Mouse (Mus musculus) megakaryocyte, adult 5-6 weeks (primary cell): ENCODE measurements around the gene Bbx. TPM values are rescaled to one million over a fixed set of nuclear protein-coding genes. Genes with fewer than 3 reads are reported as not detected.

Experiments used
- ATAC-seq: 2 replicates; pipeline ENCODE4 v1.8.0; 2016; ENCODE audit warnings: mild to moderate bottlenecking, inconsistent platforms; ENCODE audit not compliant: poor library complexity, severe bottlenecking
- total RNA-seq, 2 experiments: library from RNA; stranded (forward) in 1 of 2; stranded (reverse) in 1 of 2; fragments of 153-499, 151-499 nt in 1 of 2; fragments of 221-1000, 200-1000 nt in 1 of 2; gene quantifications; 2 replicates each; pipeline versions ENCODE4 v1.2.3 to v1.2.4; 2015 to 2017

Gene Bbx
- total RNA-seq, 2 experiments from 2014 or later = 14.6 to 16.5 TPM

DNA sequence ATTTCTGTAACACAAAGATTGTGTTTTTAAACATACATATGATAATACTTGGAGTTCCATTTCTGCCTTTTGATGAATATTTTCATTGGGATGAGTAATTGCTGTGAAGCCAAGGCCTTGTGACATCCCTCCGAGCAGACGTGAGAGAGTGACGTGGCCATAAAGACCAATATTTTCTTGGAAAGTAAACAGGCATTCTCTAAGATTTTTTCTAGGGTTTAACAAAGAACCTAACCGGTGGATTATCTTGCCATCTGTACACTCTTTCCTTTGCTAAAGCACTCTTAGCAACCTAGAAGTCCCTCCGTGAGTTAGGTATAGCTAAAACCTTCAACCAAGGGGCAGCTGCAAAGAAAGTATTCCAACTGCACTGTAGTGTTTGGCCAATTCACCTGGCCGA, 32.4 kb downstream of the Bbx start:
- no peak for ATAC-seq

DNA sequence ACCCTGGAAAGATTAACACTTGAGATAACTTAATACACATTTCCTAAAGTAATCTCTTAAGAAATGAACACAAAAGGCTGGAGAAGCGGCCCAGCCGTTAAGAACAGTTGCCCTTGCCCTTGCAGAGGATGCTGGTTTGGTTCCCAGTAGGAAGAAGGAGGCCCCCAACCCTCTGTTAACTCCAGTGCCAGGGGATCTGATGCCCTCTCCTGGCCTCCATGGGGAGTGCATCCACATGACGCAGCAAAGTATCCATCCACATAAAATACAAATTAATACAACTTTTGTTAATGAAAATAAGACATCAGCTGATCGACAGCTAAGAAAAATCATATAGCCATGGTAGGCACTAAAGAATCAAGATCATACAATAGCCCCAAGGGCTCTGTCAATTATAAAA, 33.6 kb downstream of the Bbx start:
- no peak for ATAC-seq

DNA sequence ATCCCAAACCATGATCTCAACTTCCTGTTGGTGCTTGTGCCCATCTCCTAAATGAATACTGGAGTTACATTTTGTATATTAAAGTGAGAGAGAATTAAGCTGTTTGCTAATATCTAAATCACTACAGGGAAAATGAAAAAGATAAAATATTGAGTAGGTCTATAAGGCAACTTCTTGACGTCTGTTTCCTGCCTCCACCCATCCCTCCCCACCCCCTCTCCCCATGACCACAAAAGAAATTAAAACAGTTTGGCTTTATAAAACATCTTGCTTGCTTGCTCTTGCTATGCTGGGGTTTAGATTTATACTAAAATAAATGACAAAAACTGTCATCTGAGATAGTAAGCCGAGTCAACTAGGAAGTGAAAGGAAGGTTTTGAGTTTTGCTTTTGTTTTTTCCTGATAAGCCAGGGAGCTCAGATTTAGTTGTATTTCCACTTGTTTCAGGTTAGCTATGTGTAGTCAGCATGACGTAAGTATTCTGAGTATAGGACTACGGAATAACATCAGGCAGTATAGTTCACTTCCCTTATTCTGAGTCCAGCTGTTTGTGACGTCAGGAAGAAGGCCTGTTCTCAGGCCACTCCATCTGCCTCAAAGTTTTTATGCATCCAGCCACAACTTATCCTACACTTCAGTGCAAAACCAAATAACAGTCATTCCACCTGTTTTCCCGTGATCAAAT, 36.1 kb downstream of the Bbx start:
- ATAC-seq = peak; percentile 77

DNA sequence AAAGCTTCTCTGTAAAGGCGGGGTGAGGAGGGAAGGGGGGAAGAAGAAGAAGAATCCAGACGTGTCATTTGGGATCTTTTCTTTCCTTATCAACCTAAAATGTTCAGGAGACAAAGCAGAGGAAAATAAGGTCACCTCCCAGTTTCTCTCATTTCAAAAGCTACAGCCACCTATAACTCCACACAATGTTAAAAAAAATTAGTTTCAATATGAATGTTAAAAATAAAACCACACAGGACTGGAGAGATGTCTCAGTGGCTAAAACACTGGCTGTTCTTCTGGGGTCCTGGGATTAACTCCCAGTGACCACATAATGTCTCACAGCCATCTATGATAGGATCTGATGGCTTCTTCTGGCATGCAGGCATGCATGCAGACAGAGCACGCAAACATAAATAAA, 43.7 kb downstream of the Bbx start:
- ATAC-seq = no peak

DNA sequence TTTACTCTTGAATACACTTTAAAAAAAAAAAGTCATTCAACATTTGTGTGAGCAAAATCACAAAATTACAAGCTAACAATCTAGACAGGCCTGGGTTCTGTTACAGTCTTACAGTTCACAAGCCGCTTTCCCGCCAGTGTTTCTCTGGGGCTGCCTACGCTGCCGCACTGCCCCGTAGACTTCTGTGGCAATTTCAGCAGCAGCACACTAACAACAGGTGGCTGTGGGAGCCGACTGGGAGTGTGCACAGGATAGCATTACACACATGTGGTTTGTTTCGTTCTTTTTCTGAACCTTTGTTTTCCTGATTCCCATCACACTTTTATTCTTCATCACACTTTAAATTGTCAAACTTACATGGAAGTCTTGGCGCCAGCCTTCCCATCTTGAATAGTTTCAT, 48.6 kb downstream of the Bbx start:
- no peak for ATAC-seq

DNA sequence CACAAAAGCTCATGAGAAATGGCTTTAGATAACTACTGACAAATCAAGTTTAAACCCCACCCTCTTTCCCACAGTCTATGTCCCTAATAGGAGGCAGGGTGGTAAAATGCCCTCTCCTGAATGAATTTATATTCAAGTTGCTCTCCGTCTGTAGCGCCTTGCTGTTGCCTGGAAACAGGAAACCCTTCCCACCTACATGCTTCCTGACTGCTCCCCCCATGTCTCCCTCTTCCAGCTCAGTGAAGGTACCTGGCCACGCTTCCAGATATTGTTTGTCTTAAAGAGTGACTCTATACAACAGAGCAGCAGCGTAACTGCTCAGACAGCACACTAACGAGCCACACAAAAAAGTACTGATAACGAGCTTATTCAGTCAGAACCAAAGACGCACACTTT, 50.8 kb downstream of the Bbx start:
- ATAC-seq = no peak

DNA sequence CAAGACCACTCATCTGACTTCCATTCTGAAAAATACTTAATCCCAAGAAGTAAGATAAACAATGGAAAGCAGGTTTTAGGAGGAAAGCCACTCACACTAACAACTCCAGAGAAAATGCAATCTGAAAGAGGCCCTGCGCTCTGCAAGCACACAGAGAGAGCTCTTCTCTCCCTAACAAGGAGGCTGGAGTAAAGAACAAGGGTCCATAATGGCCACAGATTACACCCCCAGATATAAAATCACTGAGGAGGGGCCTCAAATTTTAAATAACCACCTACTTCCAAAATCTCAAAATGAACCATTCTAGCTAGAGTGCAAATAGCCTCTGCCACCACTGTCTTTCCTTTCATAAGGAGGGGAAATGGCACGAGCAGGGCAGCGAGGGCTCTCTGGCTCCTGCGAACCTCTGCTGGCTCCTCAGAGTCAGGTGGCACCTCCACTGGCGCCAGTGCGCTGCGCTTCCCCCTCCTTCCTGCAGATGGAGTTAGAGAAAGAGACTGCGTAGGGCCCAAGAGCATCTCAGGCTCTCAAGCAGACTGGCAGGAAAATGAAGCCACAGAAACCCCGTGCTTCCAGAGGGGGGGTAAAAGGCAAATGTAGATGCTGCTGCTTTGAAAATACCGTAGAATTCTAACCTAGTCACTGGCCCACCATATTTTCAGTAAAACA, 51.4 kb downstream of the Bbx start:
- peak; percentile 97 for ATAC-seq

DNA sequence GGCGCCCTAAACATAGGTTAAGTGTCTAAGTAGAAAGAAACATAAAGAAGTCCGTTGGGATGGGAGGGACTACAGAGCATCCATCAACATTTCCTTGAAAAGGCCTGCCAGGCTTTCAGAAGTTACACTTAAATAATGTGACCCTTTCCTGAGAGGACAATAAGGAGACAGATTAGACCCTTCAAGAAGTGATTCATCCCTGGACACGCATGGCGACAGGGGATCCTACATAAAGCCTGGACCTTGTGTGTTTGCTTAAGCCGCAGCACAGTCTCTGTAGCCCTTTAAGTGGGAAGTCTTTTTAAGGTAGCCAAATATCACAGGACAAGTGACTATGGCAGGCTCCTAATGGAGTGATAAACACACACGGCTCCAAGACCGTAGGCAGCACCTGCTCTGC, 52.0 kb downstream of the Bbx start:
- no peak for ATAC-seq

DNA sequence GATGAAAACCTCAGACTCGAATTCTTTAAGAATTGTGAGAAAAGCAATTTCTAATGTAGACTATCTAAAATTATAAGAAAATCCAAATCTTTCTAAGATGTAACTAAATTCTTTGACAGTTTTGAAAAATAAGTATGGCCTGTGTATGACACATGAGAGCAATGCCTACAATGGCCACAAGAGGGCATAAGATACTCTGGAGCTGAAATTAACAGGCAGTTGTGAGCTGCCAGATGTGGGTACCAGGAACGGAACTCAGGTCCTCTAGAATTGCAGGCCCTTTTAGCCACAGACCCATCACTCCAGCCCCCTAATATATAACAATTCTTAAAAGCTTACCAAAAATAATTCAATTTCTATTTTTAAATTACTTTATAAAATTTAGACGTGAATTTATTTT, 57.6 kb downstream of the Bbx start:
- peak; percentile 78 for ATAC-seq

DNA sequence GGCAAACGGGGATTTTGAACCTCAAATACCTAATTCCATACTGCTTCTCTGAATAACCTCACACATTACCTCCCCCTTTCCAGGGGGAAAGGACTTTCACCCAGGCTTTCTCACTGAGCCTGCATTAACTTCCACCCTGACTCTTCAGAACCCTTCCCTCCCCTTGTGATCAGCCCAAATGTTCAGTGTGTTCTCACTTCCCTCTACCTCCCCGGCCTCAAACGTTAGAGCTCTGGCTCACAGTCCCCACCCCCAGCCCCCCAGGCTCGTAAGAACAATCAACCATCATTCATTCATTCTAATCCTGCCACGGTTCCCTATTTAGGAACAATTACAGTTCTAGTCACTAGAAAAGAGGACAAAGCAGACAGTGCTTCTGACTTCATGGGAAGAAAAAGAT, 58.5 kb downstream of the Bbx start:
- ATAC-seq = peak; percentile 62

DNA sequence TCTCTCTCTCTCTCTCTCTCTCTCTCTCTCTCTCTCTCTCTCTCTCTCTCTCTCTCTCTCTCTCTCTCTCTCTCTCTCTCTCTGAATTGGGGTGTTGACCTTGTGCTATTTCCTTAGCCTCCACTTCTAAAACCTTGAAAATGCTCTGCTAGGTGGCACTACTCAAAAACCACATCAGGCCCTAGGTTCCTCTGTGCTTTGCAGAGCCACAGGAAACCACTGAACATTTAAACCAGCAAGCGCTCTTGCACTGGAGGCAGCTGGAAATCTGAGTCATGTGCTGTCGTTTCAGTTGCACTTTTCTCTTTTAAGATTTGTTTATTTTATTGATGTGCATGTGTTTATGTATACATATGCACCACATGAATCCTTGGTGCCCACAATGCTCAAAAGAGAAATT, 59.6 kb downstream of the Bbx start:
- peak; percentile 77 for ATAC-seq

DNA sequence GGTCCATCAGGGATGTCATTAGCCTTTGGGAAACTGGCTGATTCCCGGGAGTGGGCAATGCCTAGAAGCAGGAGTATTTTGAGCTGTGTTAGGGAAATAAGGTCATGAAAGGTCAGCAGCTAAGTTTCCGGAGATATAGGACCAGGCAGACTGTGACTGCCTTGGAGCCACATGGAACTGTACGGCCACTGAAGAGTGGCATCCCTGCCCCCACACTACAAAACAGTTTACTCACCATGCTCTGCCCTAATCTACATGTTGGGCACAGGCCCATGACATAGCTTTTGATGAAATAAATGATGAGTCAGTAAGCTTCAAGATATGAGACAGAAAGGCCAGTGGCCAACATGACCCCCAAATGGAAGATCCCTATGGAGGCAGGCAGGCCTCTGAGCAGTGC, 60.7 kb downstream of the Bbx start:
- no peak for ATAC-seq

DNA sequence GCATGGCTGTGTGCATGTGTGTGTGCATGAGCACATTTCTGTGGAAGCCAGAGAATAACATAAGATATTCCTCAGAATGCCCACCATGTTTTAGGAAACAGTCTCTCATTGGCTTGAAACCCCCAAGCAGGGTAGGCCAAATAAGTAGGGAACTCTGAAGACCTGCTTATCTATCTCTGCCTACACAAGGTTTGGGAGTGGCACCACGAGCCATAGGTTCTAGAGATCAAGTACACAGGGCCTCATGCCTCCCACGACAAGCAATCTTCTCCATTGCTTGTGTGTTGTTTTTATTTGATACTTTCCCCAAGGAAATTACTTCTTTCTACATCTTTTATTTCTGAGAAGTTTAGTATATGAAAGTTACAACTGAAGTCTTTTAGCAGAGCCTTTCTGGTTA, 61.8 kb downstream of the Bbx start:
- ATAC-seq = no peak

DNA sequence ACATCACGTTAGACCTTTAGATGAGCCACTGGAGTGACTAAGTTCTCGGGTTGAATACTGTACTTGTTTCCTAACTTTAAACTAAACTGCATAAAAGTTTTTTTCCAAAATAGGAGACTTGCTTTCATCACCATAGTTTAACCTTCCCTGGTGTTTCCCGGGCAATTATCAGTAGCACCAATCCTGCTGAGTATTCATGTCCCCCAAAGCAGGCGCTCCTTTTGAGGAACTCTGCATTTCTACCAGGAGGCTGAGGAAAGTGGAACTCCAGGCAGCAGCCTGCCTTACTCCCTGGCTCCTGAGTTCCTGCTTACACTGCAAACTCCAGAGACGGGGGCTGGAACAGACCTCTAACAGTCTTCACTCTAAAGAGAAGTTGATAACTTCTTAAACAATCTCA, 65.6 kb downstream of the Bbx start:
- peak; percentile 18; the same call in 1 of the 2 replicates for ATAC-seq

DNA sequence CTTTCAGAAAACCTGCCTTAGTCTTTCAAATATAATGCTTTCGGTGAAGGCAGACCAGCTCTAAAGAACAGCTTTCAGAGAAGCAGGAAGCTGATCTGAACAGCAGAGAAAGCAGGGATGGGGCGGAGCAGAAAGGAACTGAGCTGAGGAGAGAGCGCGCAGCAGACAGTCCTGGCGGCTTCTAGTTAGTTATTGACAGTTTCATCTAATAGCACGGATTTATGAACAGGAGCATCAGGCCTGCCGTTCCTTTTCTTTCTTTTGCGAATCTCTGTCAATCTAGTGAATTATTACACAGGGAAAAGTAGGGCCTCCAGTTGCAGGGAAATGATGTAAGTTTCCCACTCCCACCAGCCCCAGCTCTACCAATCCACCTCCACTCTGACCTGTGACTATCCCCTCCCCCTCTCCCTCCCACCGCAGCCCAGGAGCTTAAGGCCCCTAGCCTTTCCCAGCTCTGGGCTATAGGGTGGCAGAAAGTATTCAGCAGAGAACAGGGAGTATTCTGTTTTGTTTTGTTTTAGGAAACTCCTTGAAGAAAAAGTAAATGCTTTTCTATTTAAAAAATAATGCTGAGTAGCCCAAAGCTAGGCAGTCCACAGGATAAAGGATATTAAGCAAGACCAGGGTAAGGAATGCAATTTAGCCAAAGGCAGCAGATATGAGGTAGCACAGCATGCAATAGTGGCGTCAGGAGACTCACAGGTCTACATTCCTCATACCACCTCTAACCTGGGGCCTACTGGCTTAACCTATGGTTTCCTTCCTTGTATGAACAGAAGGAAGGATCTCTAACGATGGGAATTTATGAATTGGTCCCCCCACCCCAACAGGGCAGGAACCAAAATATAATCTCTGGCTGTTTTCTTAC, 67.8 kb downstream of the Bbx start:
- peak; percentile 89 for ATAC-seq

DNA sequence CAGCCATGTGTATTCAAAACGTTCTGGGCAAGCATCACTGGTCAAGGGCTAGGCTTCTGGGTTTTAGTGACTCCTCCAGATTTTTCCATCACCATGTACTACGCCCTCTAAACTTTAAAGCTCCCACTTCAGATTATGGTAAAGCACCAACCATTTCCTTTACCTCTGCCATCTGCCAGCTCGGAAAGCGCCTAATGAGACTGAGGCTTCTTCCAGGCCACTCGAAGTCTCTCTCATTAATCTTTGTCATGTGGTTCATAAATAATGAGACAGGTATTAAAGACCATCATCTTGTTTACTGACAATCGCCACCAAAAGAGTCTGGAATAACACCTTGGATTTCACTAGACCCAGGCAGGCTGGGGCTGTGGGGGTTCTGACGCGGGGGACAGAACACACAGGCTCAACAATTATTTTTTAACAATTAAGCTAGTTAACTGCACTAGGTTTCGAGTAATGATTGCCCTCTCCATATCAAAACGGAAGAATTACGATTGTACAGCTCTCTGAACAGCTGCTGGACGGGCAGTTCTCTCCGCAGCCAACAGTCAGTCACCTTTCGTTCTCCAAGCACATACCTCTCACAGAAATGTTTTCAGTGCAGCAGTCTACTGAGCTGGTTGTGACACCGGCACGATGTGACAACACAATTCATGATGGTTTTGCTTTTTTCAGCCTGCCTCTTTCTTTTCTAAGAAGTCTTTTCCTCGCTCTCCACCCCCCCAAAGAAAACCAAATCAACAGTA, 68.6 kb downstream of the Bbx start:
- ATAC-seq = peak; percentile 53; the same call in 1 of the 2 replicates

DNA sequence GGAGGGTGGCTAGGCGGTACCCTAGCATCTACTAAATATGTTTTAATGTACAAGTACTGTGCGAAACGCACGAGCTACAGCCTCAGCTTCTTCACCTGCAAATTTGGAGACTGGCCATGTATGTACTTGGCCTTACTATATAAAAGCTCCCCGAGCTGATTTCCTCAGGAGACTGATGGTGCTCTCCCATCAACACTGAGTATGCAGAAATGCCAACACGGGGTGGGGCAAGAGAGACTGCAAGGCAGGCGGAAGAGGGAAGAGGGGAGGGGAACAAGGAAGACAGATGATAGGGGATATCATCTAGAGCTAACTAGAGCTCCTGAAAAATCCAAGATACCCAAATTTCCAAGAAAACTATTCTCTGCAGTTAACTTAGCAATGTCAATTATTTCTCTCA, 71.6 kb downstream of the Bbx start:
- no peak for ATAC-seq

DNA sequence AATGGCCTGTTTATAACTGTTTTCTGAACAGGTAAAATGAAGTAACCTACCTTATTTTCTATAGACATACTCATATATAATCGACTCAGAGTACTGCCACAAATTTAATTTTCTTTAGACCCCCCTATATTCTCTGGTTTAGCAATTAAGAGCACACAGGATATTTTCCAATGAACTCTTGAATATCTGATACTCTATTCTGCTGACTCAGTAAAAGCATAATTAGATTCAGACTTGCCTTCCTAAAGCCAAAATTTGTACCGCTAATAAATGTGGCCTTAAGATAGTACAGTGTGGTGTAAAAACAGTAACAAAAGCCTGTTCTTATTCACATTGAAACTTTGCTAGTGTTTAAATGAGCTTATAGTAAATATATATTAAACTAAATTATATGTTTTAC, 102.5 kb downstream of the Bbx start:
- no peak for ATAC-seq

DNA sequence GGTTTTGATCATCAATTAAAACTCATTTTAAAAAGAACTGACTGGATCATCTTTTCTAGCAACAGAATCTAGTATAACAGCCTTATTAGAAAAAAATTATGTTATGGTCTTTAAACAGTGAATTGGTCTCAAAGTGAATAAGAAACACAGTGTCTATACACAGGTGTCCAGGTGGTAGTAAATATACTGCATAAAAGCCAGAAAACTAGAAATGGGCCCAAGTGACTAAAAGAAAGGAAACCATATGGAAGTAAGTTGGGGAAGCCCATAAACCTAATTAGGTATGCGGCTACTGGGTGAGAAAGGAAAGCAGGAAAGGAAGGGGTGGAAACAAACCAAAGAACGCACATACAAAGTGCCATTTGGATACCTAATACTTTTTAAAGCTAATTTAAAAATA, 107.4 kb downstream of the Bbx start:
- ATAC-seq = no peak

DNA sequence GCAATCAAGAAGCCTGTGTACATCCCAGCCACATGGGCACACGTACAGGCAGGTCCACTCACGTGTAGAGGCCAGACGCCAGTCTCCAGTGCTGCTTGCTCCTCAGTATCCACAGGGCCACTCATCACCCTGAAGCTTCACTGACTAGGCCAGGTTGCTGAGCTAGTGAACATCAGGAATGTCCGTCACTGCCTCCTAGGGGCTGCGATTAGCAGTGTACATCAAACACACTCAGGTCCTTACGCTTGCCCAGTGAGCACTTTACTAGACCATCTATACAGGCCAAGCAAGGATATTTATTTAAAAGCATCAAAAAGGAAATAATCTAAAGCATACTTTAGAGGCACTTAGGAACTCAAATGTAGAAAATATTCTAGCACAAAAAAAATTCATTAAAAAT, 107.9 kb downstream of the Bbx start:
- no peak for ATAC-seq

DNA sequence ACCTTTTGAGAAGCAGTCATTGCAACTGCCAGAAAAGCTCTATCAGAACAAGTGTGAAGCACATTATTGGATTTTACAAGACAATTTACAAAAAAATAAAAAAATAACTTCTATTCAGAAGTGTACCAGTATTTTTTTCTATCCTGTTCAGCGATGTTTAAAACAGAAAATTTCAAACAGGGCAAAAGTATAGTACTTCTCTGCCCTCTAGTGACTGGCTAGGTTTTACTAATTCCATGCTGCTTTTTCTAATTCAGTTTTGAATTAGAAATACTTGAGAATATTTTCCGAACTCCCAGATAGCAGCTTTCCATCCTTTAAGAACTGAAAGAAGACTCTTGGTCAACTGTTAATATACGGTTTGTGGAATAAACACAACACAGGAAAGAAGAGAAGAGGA, 110.8 kb downstream of the Bbx start:
- ATAC-seq = no peak
